Mouse (Mus musculus) hindbrain, embryonic 14.5 days (tissue): ENCODE results near the gene 9630041A04Rik. TPM values are rescaled to one million over a fixed set of nuclear protein-coding genes. Genes with fewer than 3 reads are reported as not detected.
A peak's percentile ranks its signal among the peaks of the same experiment; 100 is the strongest.

Source experiments
- ATAC-seq: fragments of 200-750 bp; cut with Nextera tagmentation; 2 replicates; pipeline ENCODE4 v1.8.0; 2017; ENCODE audit warnings: moderate number of reproducible peaks, mild to moderate bottlenecking, moderate TSS enrichment, moderate library complexity; ENCODE audit not compliant: low FRiP score
- DNase-seq: peaks from one replicate; pipeline ENCODE4 v3.0.0-alpha.2; 2015; ENCODE audit warnings: low spot score
- H3K27ac ChIP-seq: fragments of 300-500 bp; sonication (generic); 2 replicates; pipeline ENCODE4 v1.5.1; 2014; ENCODE audit warnings: mild to moderate bottlenecking, moderate library complexity
- H3K27me3 ChIP-seq: fragments of 300-500 bp; sonication (generic); 2 replicates; pipeline ENCODE4 v1.6.1; 2014; ENCODE audit warnings: mild to moderate bottlenecking, low read length, mixed read lengths; ENCODE audit not compliant: control insufficient read depth, insufficient read depth
- H3K36me3 ChIP-seq: fragments of 300-500 bp; sonication (generic); replicated peaks from 2 replicates; pipeline ENCODE4 v1.6.1; 2014; ENCODE audit not compliant: control insufficient read depth, insufficient read depth
- H3K4me1 ChIP-seq: fragments of 300-500 bp; sonication (generic); replicated peaks from 2 replicates; pipeline ENCODE4 v1.6.1; 2014; ENCODE audit warnings: antibody characterized with exemption, low read length, mixed read lengths; ENCODE audit not compliant: control insufficient read depth, insufficient read depth
- H3K4me2 ChIP-seq: fragments of 300-500 bp; sonication (generic); replicated peaks from 2 replicates; pipeline ENCODE4 v1.6.1; 2014; ENCODE audit warnings: mild to moderate bottlenecking, moderate library complexity
- H3K4me3 ChIP-seq: fragments of 300-500 bp; sonication (generic); replicated peaks from 2 replicates; pipeline ENCODE4 v1.5.1; 2014; ENCODE audit warnings: mild to moderate bottlenecking, low read length
- H3K9ac ChIP-seq: fragments of 300-500 bp; sonication (generic); 2 replicates; pipeline ENCODE4 v1.6.1; 2014
- H3K9me3 ChIP-seq: fragments of 300-500 bp; sonication (generic); 2 replicates; pipeline ENCODE4 v1.6.1; 2016; ENCODE audit warnings: low read length; ENCODE audit not compliant: control insufficient read depth
- WGBS: fragments of 180-500 bp; shearing (Covaris S2); extraction: QIAGEN DNeasy Blood & Tissue Kit; methylation state at CpG from one replicate; pipeline ENCODE4 v1.1.7; 2014; 5-methylcytosine and 5-hydroxymethylcytosine counted together
- polyA plus RNA-seq: library from polyadenylated mRNA; unstranded; fragments of >200 nt; fragmentation: Nextera tagmentation; extraction: Ambion mirVana; gene quantifications from 2 replicates; pipeline ENCODE4 v1.2.1, GENCODE M21; 2014

The 9630041A04Rik gene
- polyA plus RNA-seq, 1 experiment from 2014 or later, result 0.29 TPM

DNA sequence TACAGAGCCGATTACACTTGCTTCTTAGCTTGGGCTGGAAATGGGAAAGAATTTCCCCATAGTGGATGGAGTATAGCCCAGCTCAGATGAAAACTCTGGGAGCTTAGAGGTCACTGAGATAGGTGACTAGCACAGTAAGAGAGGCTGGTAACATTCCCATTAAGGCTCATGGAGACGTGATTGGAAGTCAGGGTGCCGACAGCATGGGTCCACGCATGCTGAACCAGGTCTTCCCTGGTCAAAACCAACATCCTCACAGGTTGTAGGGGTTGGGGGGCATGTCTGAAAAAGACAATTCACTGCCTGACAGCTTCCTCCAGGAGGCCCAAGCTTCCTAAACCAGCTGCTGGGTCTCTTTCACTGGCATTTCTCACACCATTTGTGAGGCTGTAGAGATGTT, 47.9 kb downstream of the 9630041A04Rik start:
- no peak overlapping the region for H3K27ac ChIP-seq
- no peaks in the 10 kb centered on the region for H3K9me3 ChIP-seq
- no peak overlapping the region for H3K4me2 ChIP-seq
- WGBS, result 70% methylated on average over 4 of the region's 4 CpGs
- no peak for DNase-seq
- H3K36me3 ChIP-seq, result no peaks in the 10 kb centered on the region
- ATAC-seq, result no peak
- peaks cover 23% of the 10 kb centered on the region for H3K4me1 ChIP-seq
- no peak overlapping the region for H3K9ac ChIP-seq
- H3K4me3 ChIP-seq, result no peak overlapping the region
- H3K27me3 ChIP-seq, result no peaks in the 10 kb centered on the region

DNA sequence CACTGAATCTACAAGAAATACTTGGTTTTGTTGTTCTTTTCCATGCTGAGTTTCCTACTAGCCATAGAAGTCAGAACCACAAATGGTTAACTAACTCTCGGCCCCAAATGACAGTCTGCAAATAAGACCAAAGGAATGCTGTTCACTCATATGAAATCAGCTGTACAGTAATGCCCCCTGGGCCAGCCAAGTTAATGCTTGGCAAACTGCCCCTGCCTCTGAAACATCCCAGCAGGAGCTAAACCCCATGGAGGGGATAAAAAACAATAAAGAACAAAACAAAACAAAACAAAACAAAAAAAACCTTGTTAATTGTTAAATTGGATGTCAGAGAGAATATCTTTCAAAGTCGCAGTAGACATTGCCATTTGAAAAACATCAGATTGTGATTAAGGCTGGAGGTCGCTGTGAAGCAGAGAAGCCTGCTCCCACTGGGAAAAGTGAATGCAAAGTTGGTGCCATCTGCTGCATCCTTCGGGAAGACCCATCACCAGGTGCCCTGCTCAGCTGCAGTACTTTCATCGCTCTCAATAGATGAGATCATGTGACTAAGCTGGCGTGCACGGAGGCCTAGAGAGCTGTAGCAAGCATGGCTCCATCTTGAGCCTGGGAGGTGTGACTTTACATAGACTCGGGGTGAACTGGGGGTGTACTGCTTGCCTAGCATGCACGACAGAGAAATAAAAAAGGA, 49.7 kb downstream of the 9630041A04Rik start:
- Histone ChIP-seq H3K4me2 (no peak overlapping the region), H3K9ac (no peak overlapping the region)

DNA sequence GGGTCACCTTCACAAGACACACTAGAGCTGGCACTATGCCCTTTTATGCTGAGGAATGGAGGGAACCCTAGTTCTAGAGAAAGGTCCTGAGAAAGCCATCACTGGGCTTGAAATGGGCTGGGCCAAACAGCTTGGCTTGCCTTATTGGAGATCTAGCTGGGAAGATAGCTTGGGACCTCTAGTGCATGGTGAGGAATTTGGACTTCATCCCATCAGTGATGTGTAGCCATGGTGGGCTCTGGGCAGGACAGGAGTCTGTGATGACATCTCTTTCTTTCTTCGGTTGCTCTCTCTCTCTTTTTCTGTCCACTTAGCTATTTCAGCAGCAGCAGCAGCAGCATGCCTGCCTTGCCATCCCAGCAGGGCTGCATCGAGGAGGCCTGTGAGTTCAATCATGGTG, 53.4 kb downstream of the 9630041A04Rik start:
- Histone ChIP-seq H3K4me3 (no peak overlapping the region), H3K27me3 (no peaks in the 10 kb centered on the region), H3K4me1 (peaks cover 10% of the 10 kb centered on the region; the same call in 1 of the 2 replicates), H3K9ac (no peak overlapping the region), H3K9me3 (no peaks in the 10 kb centered on the region), H3K36me3 (no peaks in the 10 kb centered on the region), H3K27ac (no peak overlapping the region), H3K4me2 (no peak overlapping the region)
- DNase-seq (no peak), ATAC-seq (no peak)
- WGBS, result 85% methylated on average over 2 of the region's 2 CpGs

More for the DNA sequence above, 49.7 kb downstream of the 9630041A04Rik start:
- ATAC-seq (peak; percentile 70; the same call in 1 of the 2 replicates), DNase-seq (peak; percentile 60)
- Histone ChIP-seq H3K9me3 (no peaks in the 10 kb centered on the region), H3K4me1 (peaks cover 23% of the 10 kb centered on the region), H3K27me3 (no peaks in the 10 kb centered on the region), H3K4me3 (no peak overlapping the region), H3K36me3 (no peaks in the 10 kb centered on the region), H3K27ac (0 out of 2 replicates have a peak overlapping the region, but pooled peaks have one; percentile 17)
- 22% methylated on average over 9 of the region's 9 CpGs for WGBS

DNA sequence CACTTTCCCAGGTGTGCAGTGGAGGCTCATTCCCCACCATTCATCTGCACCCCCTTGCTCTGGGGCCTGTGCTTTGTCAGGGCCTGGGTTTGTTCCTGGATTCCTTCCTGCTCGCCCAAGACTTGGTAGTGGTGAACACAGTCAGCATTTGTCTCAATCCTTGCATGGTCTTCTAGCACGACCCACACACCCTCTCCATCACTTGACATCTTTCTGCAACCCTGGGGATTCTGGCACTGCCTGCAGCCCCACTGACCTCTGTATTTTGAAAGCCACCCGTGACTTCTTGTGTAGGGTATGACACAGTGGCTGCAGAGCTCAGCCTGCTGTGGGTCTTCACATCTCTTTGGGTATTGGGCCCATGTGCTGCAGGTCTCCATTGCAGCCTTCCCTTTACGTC, 57.1 kb downstream of the 9630041A04Rik start:
- H3K4me1 ChIP-seq, result no peaks in the 10 kb centered on the region
- no peak for DNase-seq
- H3K4me2 ChIP-seq, result no peak overlapping the region
- H3K4me3 ChIP-seq, result no peak overlapping the region
- no peaks in the 10 kb centered on the region for H3K27me3 ChIP-seq
- no peak overlapping the region for H3K27ac ChIP-seq
- no peak for ATAC-seq
- no peak overlapping the region for H3K9ac ChIP-seq
- 81% methylated on average over 4 of the region's 4 CpGs for WGBS
- H3K36me3 ChIP-seq, result 0 out of 2 replicates have a peak, but pooled peaks cover 3% of the 10 kb centered on the region
- no peaks in the 10 kb centered on the region for H3K9me3 ChIP-seq

DNA sequence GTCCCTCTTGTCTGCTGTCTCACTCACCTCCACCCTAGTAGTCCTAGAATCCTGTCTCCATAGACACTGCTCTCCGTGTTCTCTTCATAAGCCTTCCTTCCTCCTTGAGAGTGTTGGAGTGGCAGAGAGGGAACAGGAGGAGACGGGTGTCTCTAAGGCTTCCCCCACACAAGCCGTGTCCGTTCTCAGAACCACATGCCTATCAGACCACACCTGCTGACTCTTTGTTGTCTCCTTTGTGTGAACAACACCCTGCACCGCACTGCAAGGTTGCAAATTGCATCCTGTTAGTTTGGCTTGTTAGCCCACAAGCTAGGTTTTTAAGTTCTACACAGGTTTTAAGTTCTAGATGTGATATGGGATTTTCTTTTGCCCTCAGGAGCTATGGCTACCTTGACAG, 57.7 kb downstream of the 9630041A04Rik start:
- H3K4me2 ChIP-seq, result no peak overlapping the region
- H3K27ac ChIP-seq, result no peak overlapping the region
- H3K9ac ChIP-seq, result no peak overlapping the region
- DNase-seq, result no peak
- no peaks in the 10 kb centered on the region for H3K27me3 ChIP-seq
- no peak for ATAC-seq
- H3K4me1 ChIP-seq, result no peaks in the 10 kb centered on the region
- 84% methylated on average over 5 of the region's 5 CpGs for WGBS
- no peaks in the 10 kb centered on the region for H3K9me3 ChIP-seq
- 0 out of 2 replicates have a peak, but pooled peaks cover 3% of the 10 kb centered on the region for H3K36me3 ChIP-seq
- no peak overlapping the region for H3K4me3 ChIP-seq

DNA sequence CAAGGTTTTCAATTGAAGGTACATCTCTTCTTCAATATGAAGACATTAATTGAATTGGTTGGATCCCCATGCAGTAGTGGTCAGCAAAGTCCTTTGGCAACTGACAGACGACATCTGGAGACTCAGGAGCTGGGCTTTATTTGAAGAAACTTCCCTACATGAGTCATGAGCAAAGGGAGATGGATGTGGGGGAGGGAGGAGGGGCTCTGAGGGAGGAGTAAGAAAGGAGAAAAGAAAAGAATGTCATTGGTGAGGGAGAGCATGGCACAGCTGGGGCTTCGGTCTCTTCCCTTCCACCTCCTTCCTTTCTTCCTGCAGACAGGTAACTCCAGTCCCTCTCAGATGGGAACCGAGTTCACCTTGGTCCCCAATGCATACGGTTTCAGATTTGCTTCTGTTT, 61.2 kb downstream of the 9630041A04Rik start:
- Histone ChIP-seq H3K4me1 (no peaks in the 10 kb centered on the region), H3K9me3 (no peaks in the 10 kb centered on the region), H3K9ac (no peak overlapping the region), H3K4me2 (no peak overlapping the region), H3K27ac (no peak overlapping the region), H3K4me3 (no peak overlapping the region), H3K27me3 (no peaks in the 10 kb centered on the region), H3K36me3 (peaks cover 14% of the 10 kb centered on the region)
- WGBS, result 77% methylated on average over 4 of the region's 4 CpGs
- DNase-seq (no peak), ATAC-seq (no peak)

DNA sequence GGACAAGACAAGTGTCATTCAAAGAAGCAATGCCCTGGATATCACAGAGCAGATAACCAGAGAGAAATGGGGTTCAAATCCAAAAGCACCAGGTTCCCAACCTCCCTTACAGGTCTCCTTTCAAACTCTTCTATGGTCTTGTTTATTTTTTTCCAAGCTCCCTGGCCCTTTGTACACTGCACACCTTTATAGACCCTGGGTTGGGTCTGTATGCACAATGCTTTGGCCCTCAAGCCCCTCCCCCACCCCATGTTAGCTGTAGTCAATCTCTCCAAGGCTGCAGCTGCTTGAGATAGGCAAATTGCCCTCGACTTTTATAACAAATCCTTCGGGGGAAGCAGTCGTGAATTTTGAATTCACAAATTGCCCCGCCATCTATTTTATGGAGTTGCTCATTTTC, 63.2 kb downstream of the 9630041A04Rik start:
- no peaks in the 10 kb centered on the region for H3K9me3 ChIP-seq
- no peak overlapping the region for H3K4me3 ChIP-seq
- DNase-seq (no peak), ATAC-seq (no peak)
- H3K36me3 ChIP-seq, result peaks cover 20% of the 10 kb centered on the region
- no peak overlapping the region for H3K4me2 ChIP-seq
- no peak overlapping the region for H3K27ac ChIP-seq
- H3K4me1 ChIP-seq, result no peaks in the 10 kb centered on the region
- H3K27me3 ChIP-seq, result no peaks in the 10 kb centered on the region
- H3K9ac ChIP-seq, result no peak overlapping the region
- 55% methylated on average over 4 of the region's 4 CpGs for WGBS

DNA sequence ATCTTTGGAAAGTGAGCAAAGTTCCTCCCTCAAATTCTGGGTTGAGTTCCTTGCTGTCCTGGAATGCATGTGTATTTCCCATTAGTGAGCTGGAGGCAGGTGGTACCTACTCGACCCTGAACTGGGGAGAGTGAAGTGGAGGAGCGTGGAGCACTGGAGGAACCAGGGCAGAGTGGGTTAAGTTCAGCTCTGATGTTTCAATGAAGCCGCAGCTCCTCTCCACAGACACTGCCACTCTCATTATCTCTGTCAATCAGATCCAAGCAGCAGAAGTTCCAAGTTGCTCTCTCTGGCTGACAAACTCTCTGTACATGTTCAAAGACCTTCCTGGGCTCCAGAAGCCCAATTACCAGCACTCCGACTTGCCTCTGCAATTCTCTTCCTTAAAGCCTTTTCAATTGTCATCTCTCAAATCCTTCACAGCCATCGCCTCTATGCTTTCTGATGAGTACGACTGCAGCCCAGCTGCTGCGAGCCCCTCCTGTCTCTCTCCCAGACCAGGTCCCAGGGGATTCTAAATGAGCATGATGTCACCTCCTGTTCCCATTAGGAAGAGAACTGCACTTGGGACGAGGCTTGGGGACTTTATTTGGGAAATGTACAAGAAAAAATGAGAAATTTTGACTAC, 72.4 kb downstream of the 9630041A04Rik start:
- Histone ChIP-seq H3K9me3 (no peaks in the 10 kb centered on the region), H3K27me3 (no peaks in the 10 kb centered on the region), H3K27ac (peak overlapping the region; percentile 41; the same call in 1 of the 2 replicates), H3K4me1 (peaks cover 9% of the 10 kb centered on the region), H3K9ac (0 out of 2 replicates have a peak overlapping the region, but pooled peaks have one; percentile 16), H3K4me2 (no peak overlapping the region), H3K4me3 (no peak overlapping the region), H3K36me3 (peaks cover 2% of the 10 kb centered on the region; the same call in 1 of the 2 replicates)
- DNase-seq (no peak), ATAC-seq (no peak)
- 43% methylated on average over 8 of the region's 8 CpGs for WGBS

DNA sequence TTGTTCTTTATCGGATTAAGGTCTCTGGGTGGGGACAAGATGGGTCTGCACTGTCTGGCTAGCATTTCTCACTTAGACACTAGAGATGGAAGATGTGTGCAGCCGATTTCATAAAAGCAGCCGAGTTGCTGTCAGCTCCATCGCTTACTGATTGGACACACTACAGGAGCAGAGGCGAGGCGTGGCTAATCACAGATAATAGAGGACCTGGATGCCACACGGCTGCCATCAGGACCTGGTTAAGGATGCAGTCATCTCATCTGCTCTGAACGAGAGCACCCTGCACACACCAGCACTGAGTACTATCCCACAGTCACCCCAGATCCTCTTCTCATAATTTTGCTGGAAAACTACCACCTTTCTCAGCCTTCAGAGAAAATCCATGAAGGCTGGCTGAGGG, 73.2 kb downstream of the 9630041A04Rik start:
- H3K27ac ChIP-seq, result peak overlapping the region; percentile 41; the same call in 1 of the 2 replicates

More for the DNA sequence above, 73.2 kb downstream of the 9630041A04Rik start:
- H3K4me2 ChIP-seq, result no peak overlapping the region
- no peaks in the 10 kb centered on the region for H3K27me3 ChIP-seq
- DNase-seq (peak; percentile 44), ATAC-seq (no peak)
- H3K4me3 ChIP-seq, result no peak overlapping the region
- 28% methylated on average over 8 of the region's 8 CpGs for WGBS
- no peaks in the 10 kb centered on the region for H3K36me3 ChIP-seq
- H3K4me1 ChIP-seq, result peaks cover 14% of the 10 kb centered on the region
- 0 out of 2 replicates have a peak overlapping the region, but pooled peaks have one; percentile 1 for H3K9ac ChIP-seq
- no peaks in the 10 kb centered on the region for H3K9me3 ChIP-seq
